Mouse (Mus musculus): ENCODE data around the gene Cuedc1. TPM values are rescaled to one million over a fixed set of nuclear protein-coding genes. Genes with fewer than 3 reads are reported as not detected.

Gene Cuedc1
- polyA plus RNA-seq, 1 experiment from 2014 or later: 37.2 TPM

GRCm38 (mm10) chr11:88144100-88144499 lies 46.2 kb downstream of the Cuedc1 start:
- Histone ChIP-seq H3K27me3 (0 out of 2 replicates have a peak, but pooled peaks cover 3% of the 10 kb centered on the region), H3K4me3 (no peak overlapping the region), H3K4me2 (replicated peaks) (no peak overlapping the region), H3K36me3 (peaks cover 8% of the 10 kb centered on the region), H3K27ac (no peak overlapping the region), H3K4me1 (peaks cover 66% of the 10 kb centered on the region), H3K9ac (no peak overlapping the region), H3K9me3 (0 out of 2 replicates have a peak, but pooled peaks cover 5% of the 10 kb centered on the region)
- no peak for ATAC-seq (ENCODE audit: low FRiP score, low read depth)
- 65% methylated on average over 4 of the region's 4 CpGs for WGBS

DNA sequence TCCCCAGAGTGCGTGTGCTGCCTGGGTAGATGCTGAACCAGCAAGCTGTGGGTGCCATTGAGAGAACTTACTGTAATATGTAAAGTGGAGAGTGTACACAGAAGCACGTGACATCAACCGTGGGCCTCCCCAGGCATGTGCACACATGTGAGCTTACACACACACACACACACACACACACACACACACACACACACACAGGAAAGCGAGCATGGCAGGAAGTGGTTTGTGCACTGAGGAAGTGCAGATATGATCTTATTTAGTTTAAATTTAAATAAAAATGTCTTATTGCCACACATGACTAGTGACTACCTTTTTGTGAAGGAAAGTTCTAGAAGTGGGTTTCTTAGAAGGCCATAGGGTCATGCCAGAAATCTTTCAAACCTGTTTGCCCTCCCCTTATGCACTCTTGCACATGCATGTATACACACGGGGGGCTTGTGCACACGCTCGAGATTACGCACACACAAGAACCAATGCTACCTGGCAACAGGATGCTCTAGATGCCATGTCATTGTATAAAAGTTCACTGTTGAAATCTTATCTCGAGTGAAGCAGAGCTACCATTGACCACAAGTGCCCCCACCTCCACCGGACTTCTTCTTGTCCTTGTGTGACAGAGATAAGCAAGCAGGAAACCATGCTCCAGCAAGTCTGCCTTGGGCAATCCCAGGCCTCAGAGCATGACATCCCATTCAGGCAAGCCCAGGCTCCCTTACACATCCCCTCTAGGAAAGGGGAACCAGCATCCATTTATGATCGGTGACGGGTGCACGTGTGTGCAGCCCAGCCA lies 47.6 kb downstream of the Cuedc1 start:
- Histone ChIP-seq H3K27ac (peak overlapping the region; percentile 45; the same call in 1 of the 2 replicates), H3K36me3 (peaks cover 8% of the 10 kb centered on the region), H3K4me3 (no peak overlapping the region), H3K4me1 (peaks cover 57% of the 10 kb centered on the region), H3K4me2 (replicated peaks) (no peak overlapping the region), H3K27me3 (no peaks in the 10 kb centered on the region), H3K9me3 (0 out of 2 replicates have a peak, but pooled peaks cover 5% of the 10 kb centered on the region), H3K9ac (no peak overlapping the region)
- ATAC-seq (ENCODE audit: low FRiP score, low read depth): no peak
- WGBS: 85% methylated on average over 13 of the region's 13 CpGs

GRCm38 (mm10) chr11:88146264-88147060 lies 48.6 kb downstream of the Cuedc1 start:
- WGBS: 71% methylated on average over 12 of the region's 12 CpGs
- ATAC-seq (ENCODE audit: low FRiP score, low read depth): no peak
- no peak overlapping the region for H3K4me3 ChIP-seq
- peaks cover 58% of the 10 kb centered on the region for H3K4me1 ChIP-seq
- no peaks in the 10 kb centered on the region for H3K27me3 ChIP-seq
- no peak overlapping the region for H3K9ac ChIP-seq
- H3K9me3 ChIP-seq: 0 out of 2 replicates have a peak, but pooled peaks cover 5% of the 10 kb centered on the region
- peaks cover 8% of the 10 kb centered on the region for H3K36me3 ChIP-seq
- H3K27ac ChIP-seq: peak overlapping the region; percentile 45; the same call in 1 of the 2 replicates
- H3K4me2 ChIP-seq (replicated peaks): no peak overlapping the region

GRCm38 (mm10) chr11:88147388-88147787 lies 49.5 kb downstream of the Cuedc1 start:
- H3K9ac ChIP-seq: no peak overlapping the region
- no peak for ATAC-seq (ENCODE audit: low FRiP score, low read depth)
- WGBS: 89% methylated on average over 5 of the region's 5 CpGs
- no peak overlapping the region for H3K4me3 ChIP-seq
- H3K4me1 ChIP-seq: peaks cover 57% of the 10 kb centered on the region
- H3K27ac ChIP-seq: no peak overlapping the region
- H3K36me3 ChIP-seq: peaks cover 8% of the 10 kb centered on the region
- H3K4me2 ChIP-seq (replicated peaks): no peak overlapping the region
- no peaks in the 10 kb centered on the region for H3K27me3 ChIP-seq
- H3K9me3 ChIP-seq: 0 out of 2 replicates have a peak, but pooled peaks cover 5% of the 10 kb centered on the region

DNA sequence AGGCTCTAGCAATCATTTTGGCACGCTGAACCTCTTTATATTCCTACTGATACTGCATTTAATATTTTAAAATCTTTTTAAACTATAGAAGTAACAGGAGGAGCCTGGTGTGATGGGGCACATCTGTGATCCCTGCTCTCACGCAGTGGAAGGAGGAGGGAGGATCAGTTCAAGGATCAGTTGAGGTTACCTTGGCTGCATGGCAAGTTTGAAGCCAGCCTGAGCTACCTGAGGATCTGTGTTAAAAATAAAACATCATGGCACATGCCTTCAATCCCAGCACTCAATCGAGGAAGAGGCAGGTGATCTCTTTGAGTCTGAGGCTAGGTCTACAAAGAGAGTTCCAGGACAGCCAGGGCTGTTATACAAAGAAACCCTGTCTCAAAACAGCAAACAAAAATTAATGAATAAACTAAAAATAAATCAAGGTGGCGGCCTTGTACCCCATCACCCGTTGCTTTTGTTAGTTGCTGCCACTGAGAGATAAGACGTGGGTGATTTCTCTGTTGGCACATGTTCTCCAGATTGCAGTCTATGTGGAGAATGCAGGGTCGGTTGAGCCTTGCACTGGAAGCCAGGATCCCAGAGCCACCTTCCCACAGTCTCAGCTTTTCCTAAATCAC lies 50.3 kb downstream of the Cuedc1 start:
- 0 out of 2 replicates have a peak, but pooled peaks cover 3% of the 10 kb centered on the region for H3K9me3 ChIP-seq
- H3K9ac ChIP-seq: peak overlapping the region; percentile 48; the same call in 1 of the 2 replicates
- H3K27me3 ChIP-seq: no peaks in the 10 kb centered on the region
- H3K4me1 ChIP-seq: peaks cover 61% of the 10 kb centered on the region
- 24% methylated on average over 7 of the region's 7 CpGs for WGBS
- H3K4me3 ChIP-seq: no peak overlapping the region
- peaks cover 4% of the 10 kb centered on the region for H3K36me3 ChIP-seq
- no peak for ATAC-seq (ENCODE audit: low FRiP score, low read depth)
- H3K4me2 ChIP-seq (replicated peaks): peak overlapping the region; percentile 47
- peak overlapping the region; percentile 87 for H3K27ac ChIP-seq

DNA sequence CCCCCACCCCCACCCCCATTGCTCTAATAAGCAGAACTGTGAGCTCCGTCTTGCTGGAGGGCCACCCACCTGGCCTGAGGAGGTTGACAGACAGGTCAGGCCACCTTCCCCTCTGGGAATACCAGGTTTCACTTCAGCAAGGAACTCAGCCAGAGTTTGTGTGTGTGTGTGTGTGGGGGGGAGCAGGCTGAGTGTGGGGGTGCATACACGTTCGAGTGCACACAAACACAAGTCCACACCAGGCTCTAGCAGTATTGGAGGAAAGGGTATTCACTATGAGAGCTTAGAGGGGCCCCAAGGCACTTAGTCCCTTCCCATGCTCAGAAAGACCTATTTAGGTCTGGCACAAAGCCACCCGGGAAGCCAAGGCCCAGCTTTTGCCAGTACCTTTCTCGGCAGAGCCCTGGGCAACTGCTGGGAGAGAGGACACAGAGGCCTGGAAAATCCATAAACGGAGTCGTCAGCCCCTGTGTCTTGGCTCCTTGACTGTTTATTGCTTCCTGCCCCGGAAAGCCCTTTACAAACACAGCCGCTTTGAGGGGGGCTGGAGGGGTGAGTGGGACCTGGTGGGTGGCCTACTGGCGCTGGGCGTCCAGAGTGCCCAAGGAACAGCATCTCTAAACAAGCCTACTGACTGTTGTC lies 50.9 kb downstream of the Cuedc1 start:
- H3K36me3 ChIP-seq: no peaks in the 10 kb centered on the region
- no peaks in the 10 kb centered on the region for H3K27me3 ChIP-seq
- WGBS: 5% methylated on average over 11 of the region's 11 CpGs
- H3K9ac ChIP-seq: peak overlapping the region; percentile 48
- H3K27ac ChIP-seq: peak overlapping the region; percentile 87
- peak; percentile 75 for ATAC-seq (ENCODE audit: low FRiP score, low read depth)
- peak overlapping the region; percentile 47 for H3K4me2 ChIP-seq (replicated peaks)
- no peaks in the 10 kb centered on the region for H3K9me3 ChIP-seq
- peaks cover 66% of the 10 kb centered on the region for H3K4me1 ChIP-seq
- H3K4me3 ChIP-seq: peak overlapping the region; percentile 3; the same call in 1 of the 2 replicates

DNA sequence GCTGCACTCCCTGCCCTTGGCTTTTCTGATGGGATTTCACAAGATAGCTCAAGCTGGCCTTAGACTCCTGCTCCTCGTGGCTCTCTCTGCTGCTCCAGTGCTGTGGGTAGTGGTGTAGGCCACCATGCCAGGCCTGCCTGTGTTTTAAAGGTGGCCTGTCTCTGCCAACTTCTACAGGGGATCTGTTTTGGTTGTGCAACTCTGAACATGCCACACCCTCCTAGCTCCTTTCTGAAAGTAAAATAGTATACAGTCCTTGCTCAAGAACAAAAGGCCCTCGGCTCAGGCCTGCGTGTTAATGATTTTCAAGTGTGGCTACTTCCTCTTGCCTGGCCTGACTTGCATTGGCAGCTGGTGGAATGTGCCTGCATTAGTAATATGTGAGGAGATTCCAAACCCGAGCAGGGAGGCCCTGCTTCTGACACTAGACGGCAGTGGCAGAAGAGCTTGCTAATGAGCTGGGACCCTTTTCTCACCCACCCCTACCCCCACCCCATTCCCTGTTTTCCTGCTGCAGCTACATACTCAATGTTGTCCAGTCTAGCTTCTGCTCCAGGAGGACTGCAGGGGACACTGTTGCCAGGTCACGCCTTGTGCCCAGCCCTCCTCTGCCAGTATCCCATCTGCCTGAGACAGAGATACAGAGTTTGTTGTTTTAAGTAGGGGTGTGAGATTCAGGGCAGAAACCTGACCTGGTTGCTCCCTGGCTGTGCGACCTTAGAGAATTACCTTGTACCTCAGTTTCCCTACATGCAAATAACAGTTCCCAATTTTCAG lies 53.7 kb downstream of the Cuedc1 start:
- H3K4me3 ChIP-seq: no peak overlapping the region
- H3K9me3 ChIP-seq: no peaks in the 10 kb centered on the region
- H3K36me3 ChIP-seq: no peaks in the 10 kb centered on the region
- peaks cover 83% of the 10 kb centered on the region for H3K4me1 ChIP-seq
- no peaks in the 10 kb centered on the region for H3K27me3 ChIP-seq
- no peak overlapping the region for H3K4me2 ChIP-seq (replicated peaks)
- 35% methylated on average over 7 of the region's 7 CpGs for WGBS
- no peak for ATAC-seq (ENCODE audit: low FRiP score, low read depth)
- H3K27ac ChIP-seq: peak overlapping the region; percentile 66
- H3K9ac ChIP-seq: peak overlapping the region; percentile 39; the same call in 1 of the 2 replicates

DNA sequence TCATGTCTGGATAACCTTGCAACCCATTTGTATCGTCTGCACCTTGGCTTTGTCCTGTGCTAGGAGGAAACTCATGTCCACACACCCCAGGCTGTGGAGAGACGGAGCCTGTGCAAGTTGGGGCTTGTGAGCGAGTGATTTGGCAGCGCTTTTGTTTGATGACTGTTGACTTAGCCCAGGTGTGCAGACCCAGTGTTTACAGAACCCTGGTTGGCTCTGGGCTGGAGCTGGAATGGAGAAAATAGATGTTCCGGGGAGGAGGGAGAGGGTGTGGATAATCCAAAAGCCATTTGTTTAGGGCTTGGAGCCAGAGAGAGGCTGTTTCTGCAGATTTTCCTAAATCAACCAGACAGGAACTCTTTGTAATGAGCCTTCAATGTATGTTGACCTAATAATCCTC lies 56.0 kb downstream of the Cuedc1 start:
- Histone ChIP-seq H3K27me3 (no peaks in the 10 kb centered on the region), H3K4me1 (peaks cover 74% of the 10 kb centered on the region), H3K9ac (no peak overlapping the region), H3K36me3 (no peaks in the 10 kb centered on the region), H3K27ac (peak overlapping the region; percentile 52), H3K4me2 (replicated peaks) (no peak overlapping the region), H3K4me3 (no peak overlapping the region), H3K9me3 (no peaks in the 10 kb centered on the region)
- no peak for ATAC-seq (ENCODE audit: low FRiP score, low read depth)
- WGBS: 46% methylated on average over 5 of the region's 5 CpGs

- WGBS: 73% methylated on average over 8 of the region's 8 CpGs
- peaks cover 74% of the 10 kb centered on the region for H3K4me1 ChIP-seq
- no peak for ATAC-seq (ENCODE audit: low FRiP score, low read depth)
- H3K27ac ChIP-seq: 0 out of 2 replicates have a peak overlapping the region, but pooled peaks have one; percentile 52
- H3K36me3 ChIP-seq: no peaks in the 10 kb centered on the region
- no peaks in the 10 kb centered on the region for H3K27me3 ChIP-seq
- H3K9me3 ChIP-seq: no peaks in the 10 kb centered on the region
- H3K4me2 ChIP-seq (replicated peaks): no peak overlapping the region
- H3K4me3 ChIP-seq: no peak overlapping the region
- H3K9ac ChIP-seq: no peak overlapping the region
Measured at GRCm38 (mm10) chr11:88154500-88154899, 56.6 kb downstream of the Cuedc1 start.

DNA sequence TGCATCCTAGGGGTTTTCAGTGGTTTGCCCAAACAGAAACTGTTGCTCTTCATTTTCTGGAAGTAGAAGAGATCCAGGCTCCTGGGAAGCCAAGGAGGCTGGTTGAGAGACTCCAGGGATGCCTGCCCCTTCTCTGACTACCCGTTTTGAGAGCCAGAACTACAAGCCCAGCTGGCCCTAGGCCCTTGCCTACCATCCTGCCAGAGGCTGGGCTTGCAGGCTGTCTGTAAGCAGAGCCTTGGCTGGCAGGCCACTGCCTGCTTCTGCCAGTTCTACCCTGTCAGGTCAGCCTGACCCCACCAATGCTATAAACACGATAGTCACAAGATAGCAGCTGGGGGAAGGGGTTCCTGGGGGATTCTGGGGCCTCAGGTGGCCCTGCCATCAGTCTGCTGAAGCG lies 57.6 kb downstream of the Cuedc1 start:
- Histone ChIP-seq H3K4me3 (no peak overlapping the region), H3K9me3 (no peaks in the 10 kb centered on the region), H3K27ac (peak overlapping the region; percentile 11; the same call in 1 of the 2 replicates), H3K27me3 (no peaks in the 10 kb centered on the region), H3K4me1 (peaks cover 83% of the 10 kb centered on the region), H3K36me3 (no peaks in the 10 kb centered on the region), H3K9ac (peak overlapping the region; percentile 43; the same call in 1 of the 2 replicates), H3K4me2 (replicated peaks) (no peak overlapping the region)
- 52% methylated on average over 3 of the region's 3 CpGs for WGBS
- no peak for ATAC-seq (ENCODE audit: low FRiP score, low read depth)

DNA sequence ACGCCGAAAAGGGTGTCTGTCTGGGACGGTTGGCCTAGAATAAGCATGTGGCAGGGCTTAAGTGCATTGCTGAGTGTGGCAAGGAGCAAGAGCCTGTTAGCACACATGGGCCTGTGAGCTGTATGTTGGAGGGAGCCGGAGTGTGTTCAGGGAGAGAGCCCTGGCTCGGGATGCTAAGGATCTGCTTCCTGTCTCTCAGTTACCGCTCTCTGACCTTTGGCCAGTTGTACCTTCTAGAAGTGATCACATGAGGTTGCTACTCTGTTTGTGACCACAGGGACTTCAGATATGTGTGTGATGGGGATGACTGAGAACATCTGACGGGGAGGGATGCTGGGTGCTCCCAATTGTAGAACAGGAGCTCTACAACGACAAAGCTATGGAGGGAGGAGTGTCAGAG lies 58.1 kb downstream of the Cuedc1 start:
- Histone ChIP-seq H3K4me3 (no peak overlapping the region), H3K27ac (peak overlapping the region; percentile 11; the same call in 1 of the 2 replicates), H3K4me2 (replicated peaks) (no peak overlapping the region), H3K9ac (peak overlapping the region; percentile 43; the same call in 1 of the 2 replicates), H3K9me3 (no peaks in the 10 kb centered on the region), H3K4me1 (peaks cover 86% of the 10 kb centered on the region), H3K36me3 (no peaks in the 10 kb centered on the region), H3K27me3 (no peaks in the 10 kb centered on the region)
- 45% methylated on average over 8 of the region's 8 CpGs for WGBS
- no peak for ATAC-seq (ENCODE audit: low FRiP score, low read depth)
